Mouse (Mus musculus): ENCODE measurements around the gene Olfr171. TPM values are rescaled to one million over a fixed set of nuclear protein-coding genes. Genes with fewer than 3 reads are reported as not detected.
"Not testable (repeated sequence)": the region's sequence is repeated elsewhere in the genome, so short reads cannot be mapped to it uniquely, and the experiment has no call there.

Olfr171 gene
- not detected for polyA plus RNA-seq (2017; shearing (Covaris generic))

DNA sequence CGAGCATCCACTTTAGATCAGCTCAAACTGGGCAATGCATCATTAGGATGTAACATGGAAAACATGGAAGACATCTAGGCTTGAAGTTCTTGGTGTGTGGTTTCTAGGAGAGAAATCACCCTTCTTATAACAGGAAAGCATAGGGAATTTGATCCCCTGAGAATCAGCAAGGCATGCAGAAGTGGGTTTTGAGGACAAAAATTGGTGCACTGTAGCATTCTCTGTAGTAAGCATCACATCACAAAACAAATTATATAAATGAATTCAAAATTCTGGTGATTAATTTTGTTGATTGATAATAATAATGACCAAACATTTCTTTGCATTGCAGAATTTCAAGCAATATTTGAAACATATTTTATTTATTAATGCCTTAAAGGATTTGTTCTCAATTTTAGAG lies at the start of gene Olfr171:
Olfr171 (minus strand) TSS at position 101 of the 400 bp plus-strand sequence.
- ATAC-seq: no peak

GRCm38 (mm10) chr16:19670768-19671357 lies 41.1 kb upstream of the Olfr171 start:
- no peak for ATAC-seq

DNA sequence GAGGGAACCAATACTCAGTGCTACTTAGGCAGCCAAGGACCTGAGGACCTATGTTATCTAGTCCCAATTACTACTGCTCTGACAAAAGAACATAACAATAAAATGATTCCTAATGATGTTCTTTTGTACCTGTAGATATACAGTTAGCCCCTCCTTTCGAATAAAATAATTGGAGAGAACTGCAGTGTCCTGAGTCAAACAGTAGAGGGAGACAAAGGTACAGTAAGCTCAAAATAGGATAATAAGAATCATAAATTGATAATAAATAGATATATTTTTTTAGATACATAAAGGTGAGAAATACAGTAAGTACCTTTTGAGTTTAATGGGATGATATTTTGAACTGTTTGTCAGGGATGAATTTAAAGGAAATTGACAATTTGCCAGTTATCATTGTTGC lies 36.6 kb upstream of the Olfr171 start:
- ATAC-seq: no peak

- not testable (repeated sequence) for ATAC-seq
Measured at GRCm38 (mm10) chr16:19611782-19612181, 17.9 kb downstream of the Olfr171 start, which contains the start of gene Olfr170. Olfr170 (minus strand) TSS chr16:19611882.

- ATAC-seq: no peak
Measured at GRCm38 (mm10) chr16:19603166-19603565, 26.6 kb downstream of the Olfr171 start.

Other genes with a start within 250 kb of the Olfr171 start
- not detected for gene Olfr165, start 206.8 kb downstream of the Olfr171 start, polyA plus RNA-seq (2017; shearing (Covaris generic))
- not detected for gene Olfr166, start 146.2 kb downstream of the Olfr171 start, polyA plus RNA-seq (2017; shearing (Covaris generic))
- gene Olfr167, start 107.7 kb downstream of the Olfr171 start, polyA plus RNA-seq (2017; shearing (Covaris generic)): not detected
- not detected for gene Olfr168, start 94.4 kb downstream of the Olfr171 start, polyA plus RNA-seq (2017; shearing (Covaris generic))
- not detected for gene Olfr169, start 58.1 kb downstream of the Olfr171 start, polyA plus RNA-seq (2017; shearing (Covaris generic))
- not detected for gene Olfr170, start 18.0 kb downstream of the Olfr171 start, polyA plus RNA-seq (2017; shearing (Covaris generic))
- gene Lamp3, start 76.5 kb upstream of the Olfr171 start, polyA plus RNA-seq (2017; shearing (Covaris generic)): under 1 TPM; 0.17 to 0.29 TPM
- gene B3gnt5, start 130.3 kb upstream of the Olfr171 start, polyA plus RNA-seq (2017; shearing (Covaris generic)): 10 to 100 TPM; 12.2 to 17.2 TPM